In genomic region chr1:149946993-149947392, GRCm38 (mm10) we compare ENCODE assay signal across 18 mouse cellular contexts. TPM values are rescaled to one million over a fixed set of nuclear protein-coding genes. Genes with fewer than 3 reads are reported as not detected.
DNase-seq lines count a peak whose midpoint lies in the region; ATAC-seq and TF ChIP-seq lines count a peak whose summit lies in the region.
"Had no signal": no experiment of that assay in that cellular context is flagged by ENCODE, and none has a peak within 500 bp of the region (broad histone marks: within the 10 kb centered on the region; RNA-seq: fewer than 3 reads in every experiment).

No protein-coding gene starts in this region.

- H3K27ac ChIP-seq in MEL (ENCODE audit: control insufficient read depth, low read depth, low read length) = peak overlapping the region; percentile 93
- H3K27ac ChIP-seq: hindbrain, embryonic 15.5 days; limb, embryonic 10.5 days; liver, embryonic 15.5 days had no signal

- ATAC-seq in hematopoietic stem cell, adult 5-6 weeks (replicated peaks in 1 of 2; ENCODE audit: insufficient read depth in 1 of 2, low FRiP score in 2 of 2, low TSS enrichment in 1 of 2, low read depth in 1 of 2, poor library complexity in 2 of 2, severe bottlenecking in 2 of 2) = peak; percentile 70 to 85
- peak; percentile 89 for ATAC-seq in megakaryocyte, adult 5-6 weeks (ENCODE audit: poor library complexity, severe bottlenecking)
- no peak for ATAC-seq in erythroblast, adult 5-6 weeks (replicated peaks; ENCODE audit: low FRiP score, poor library complexity, severe bottlenecking)
- ATAC-seq: intestine, postnatal 0 days had no signal

- peaks cover 0 to 40% of the 10 kb centered on the region in 2 experiments; a peak in 2 of 4 replicates for H3K36me3 ChIP-seq in MEL (ENCODE audit: control insufficient read depth in 1 of 2, insufficient read depth in 2 of 2, low read length in 2 of 2)
- H3K36me3 ChIP-seq: hindbrain, embryonic 15.5 days; limb, embryonic 10.5 days; liver, embryonic 15.5 days had no signal

- TF ChIP-seq RAD21 in MEL (IDR thresholded peaks at IDR 0.05; ENCODE audit: low read depth, low read length) = no peak

- no peak for TF ChIP-seq CTCF in MEL (IDR thresholded peaks at IDR 0.05 in 2 of 3, conservative IDR thresholded peaks at IDR 0.05 in 1 of 3; ENCODE audit: control insufficient read depth in 1 of 3, insufficient read depth in 1 of 3, low read depth in 2 of 3, low read length in 3 of 3, poor library complexity in 1 of 3, severe bottlenecking in 1 of 3)

- H3K9ac ChIP-seq in MEL (ENCODE audit: control insufficient read depth, low read depth, low read length, poor library complexity, severe bottlenecking) = peak overlapping the region; percentile 57
- H3K9ac ChIP-seq: hindbrain, embryonic 15.5 days; liver, embryonic 15.5 days had no signal

- DNase-seq in 416B (ENCODE audit: low read depth) (peak; percentile 94), MEL (ENCODE audit: low read depth, low spot score) (peak; percentile 53), adipocyte (ENCODE audit: low spot score) (no peak)
- DNase-seq in urinary bladder, adult 2 months (ENCODE audit: low spot score) = no peak
- no peak for DNase-seq in cerebellum, postnatal 10 days
- DNase-seq: adrenal gland, postnatal 14 days; cerebellum, adult 9-10 months; gastrocnemius, postnatal 36 days; heart, postnatal 14 days; midbrain, embryonic 14.5 days; thymus, postnatal 25 days had no signal

- H3K4me3 ChIP-seq in MEL (ENCODE audit: control insufficient read depth in 1 of 2, insufficient read depth in 1 of 2, low read depth in 2 of 2, low read length in 2 of 2) = no peak overlapping the region
- H3K4me3 ChIP-seq: hindbrain, embryonic 15.5 days; limb, embryonic 10.5 days; liver, embryonic 15.5 days had no signal

- peak in 1 of 2 experiments; percentile 49; a peak in 1 of 4 replicates for TF ChIP-seq EP300 in MEL (IDR thresholded peaks at IDR 0.05; ENCODE audit: low read depth in 1 of 2, low read length in 2 of 2)

- no peaks in the 10 kb centered on the region for H3K9me3 ChIP-seq in MEL (replicated peaks; ENCODE audit: insufficient read depth, low read length)
- H3K9me3 ChIP-seq: hindbrain, embryonic 15.5 days; limb, embryonic 10.5 days; liver, embryonic 15.5 days had no signal

- peaks cover 28 to 31% of the 10 kb centered on the region in 2 experiments for H3K4me1 ChIP-seq in MEL (ENCODE audit: control insufficient read depth in 1 of 2, insufficient read depth in 2 of 2, low read length in 2 of 2)
- H3K4me1 ChIP-seq: hindbrain, embryonic 15.5 days; limb, embryonic 10.5 days had no signal

- no peaks in the 10 kb centered on the region; the same call in none of the 2 replicates for H3K79me2 ChIP-seq in MEL (ENCODE audit: control insufficient read depth, insufficient read depth, low read length, poor library complexity)

- no peak for TF ChIP-seq POLR2A in MEL (IDR thresholded peaks at IDR 0.05; ENCODE audit: control insufficient read depth in 1 of 2, insufficient read depth in 1 of 2, low read depth in 1 of 2, low read length in 2 of 2, poor library complexity in 1 of 2)

- H3K27me3 ChIP-seq in MEL (ENCODE audit: control insufficient read depth in 1 of 2, insufficient read depth in 2 of 2, low read length in 2 of 2) = no peaks in the 10 kb centered on the region
- H3K27me3 ChIP-seq: hindbrain, embryonic 15.5 days; liver, embryonic 15.5 days had no signal

TF ChIP-seq in MEL, 35 proteins besides CTCF, POLR2A, EP300 and RAD21:
- no peak for TF ChIP-seq ZMIZ1 (IDR thresholded peaks at IDR 0.05; ENCODE audit: low read depth, low read length)
- TF ChIP-seq KAT2A (conservative IDR thresholded peaks at IDR 0.05; ENCODE audit: low read depth, low read length) = no peak; the same call in 1 of the 2 replicates
- no peak for TF ChIP-seq POLR2AphosphoS5 (IDR thresholded peaks at IDR 0.05; ENCODE audit: borderline replicate concordance, low read depth, low read length)
- no peak for TF ChIP-seq MXI1 (IDR thresholded peaks at IDR 0.05; ENCODE audit: low read depth, low read length)
- TF ChIP-seq MYC (IDR thresholded peaks at IDR 0.05; ENCODE audit: low read depth, low read length) = no peak
- peak; percentile 14; the same call in 1 of the 2 replicates for TF ChIP-seq TCF12 (IDR thresholded peaks at IDR 0.05; ENCODE audit: low read depth, low read length)
- TF ChIP-seq HCFC1 (IDR thresholded peaks at IDR 0.05; ENCODE audit: low read depth, low read length) = no peak
- TF ChIP-seq ZNF384 (IDR thresholded peaks at IDR 0.05; ENCODE audit: low read depth, low read length) = no peak
- TF ChIP-seq JUND (IDR thresholded peaks at IDR 0.05; ENCODE audit: low read depth, low read length) = no peak
- no peak for TF ChIP-seq MEF2A (IDR thresholded peaks at IDR 0.05; ENCODE audit: extremely low read depth, insufficient replicate concordance, low read depth, low read length, poor library complexity, severe bottlenecking)
- TF ChIP-seq ETS1 (IDR thresholded peaks at IDR 0.05; ENCODE audit: low read depth, low read length) = peak; percentile 76
- TF ChIP-seq MAZ (IDR thresholded peaks at IDR 0.05; ENCODE audit: low read depth, low read length) = no peak
- no peak for TF ChIP-seq CHD1 (IDR thresholded peaks at IDR 0.05; ENCODE audit: low read depth, low read length)
- TF ChIP-seq TAL1 (IDR thresholded peaks at IDR 0.05; ENCODE audit: low read length) = no peak
- TF ChIP-seq MYB (IDR thresholded peaks at IDR 0.05; ENCODE audit: low read depth, low read length) = no peak
TF ChIP-seq in MEL: peak in this region for 2.

RNA-seq across cellular contexts. Expression of gene Pla2g4a, which starts 14.1 kb away (rescaled TPM):
- 6.4 and 8.6 TPM in 2 replicates for total RNA-seq in MEL (2012; rRNA removed)
- polyA plus RNA-seq in MEL (2012; ENCODE audit: insufficient read depth in 1 of 2, insufficient read length in 2 of 2, low read depth in 1 of 2, low replicate concordance in 2 of 2, missing spikeins in 1 of 2) = 10 to 100 TPM in 1 of 2 experiments, not detected in 1; 14.4 TPM
- 77.1 and 193 TPM in 2 replicates for total RNA-seq in hematopoietic stem cell, adult 5-6 weeks (2017)
- 31.8 and 32.3 TPM in 2 replicates for total RNA-seq in megakaryocyte, adult 5-6 weeks (2015)
- total RNA-seq in megakaryocyte, adult 5-6 weeks (2017) = 69.2 and 86.6 TPM in 2 replicates
- polyA plus RNA-seq in urinary bladder, adult 2 months (2012; rRNA removed) = 43.3 and 54.4 TPM in 2 replicates
- total RNA-seq in erythroblast, adult 5-6 weeks (2015; ENCODE audit: low replicate concordance) = 10.0 and 18.8 TPM in 2 replicates
- total RNA-seq in erythroblast, adult 5-6 weeks (2017; ENCODE audit: low replicate concordance) = 10.4 and 31.1 TPM in 2 replicates

Comparison
In these comparisons a context has a peak if more than half of its experiments do, and no peak if none do; other contexts are left out.
1. DNase-seq: peak in 416B (single experiment) and MEL (single experiment); none in urinary bladder, adult 2 months (single experiment), cerebellum, postnatal 10 days (0 of 2) and adipocyte (single experiment).